Mouse (Mus musculus) kidney, postnatal 36 days (tissue): ENCODE data around the gene Leap2.
"Not testable (repeated sequence)": the region's sequence is repeated elsewhere in the genome, so short reads cannot be mapped to it uniquely, and the experiment has no call there.

Experiments
- DNase-seq, 2 experiments: peaks; one replicate each; pipeline ENCODE4 v3.0.0; 2021 to 2022; ENCODE audit warnings: mixed read lengths in 2 of 2

Leap2 gene

GRCm38 (mm10) chr11:53441921-53442320, 19.0 kb upstream of the Leap2 start:
- no peak for DNase-seq

GRCm38 (mm10) chr11:53436338-53436737, 13.4 kb upstream of the Leap2 start:
- DNase-seq, result no peak

GRCm38 (mm10) chr11:53435504-53435903, 12.5 kb upstream of the Leap2 start:
- DNase-seq, result no peak

GRCm38 (mm10) chr11:53433057-53433456, 10.1 kb upstream of the Leap2 start:
- DNase-seq, result no peak

- no peak for DNase-seq
These were observed 8.5 kb upstream of the Leap2 start for GRCm38 (mm10) chr11:53431347-53432056.

GRCm38 (mm10) chr11:53430670-53431346, 7.8 kb upstream of the Leap2 start, which contains the start of the genes Uqcrq and Gdf9:
Gene Uqcrq (minus strand): TSS chr11:53430831.
Gene Gdf9 (plus strand): TSS chr11:53431023.
- peak; percentile 100 for DNase-seq

DNA sequence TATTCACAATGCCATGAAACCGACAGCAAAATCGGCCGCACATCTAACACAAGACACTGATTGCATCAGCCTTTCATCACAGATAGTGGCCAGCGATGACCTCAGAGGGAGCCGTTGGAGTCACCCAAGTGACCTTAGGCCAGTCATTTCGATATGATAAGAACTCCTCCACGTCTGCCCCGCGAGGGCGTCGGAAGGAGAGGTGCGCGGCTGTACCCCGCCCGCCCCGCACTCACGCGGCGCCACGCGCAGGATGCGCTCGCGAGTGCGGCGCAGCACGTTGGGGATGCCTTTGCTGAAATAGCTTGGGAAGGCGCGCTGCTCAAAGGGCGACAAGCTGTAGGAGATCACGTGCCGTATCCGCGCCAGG, 7.3 kb upstream of the Leap2 start:
- no peak for DNase-seq

DNA sequence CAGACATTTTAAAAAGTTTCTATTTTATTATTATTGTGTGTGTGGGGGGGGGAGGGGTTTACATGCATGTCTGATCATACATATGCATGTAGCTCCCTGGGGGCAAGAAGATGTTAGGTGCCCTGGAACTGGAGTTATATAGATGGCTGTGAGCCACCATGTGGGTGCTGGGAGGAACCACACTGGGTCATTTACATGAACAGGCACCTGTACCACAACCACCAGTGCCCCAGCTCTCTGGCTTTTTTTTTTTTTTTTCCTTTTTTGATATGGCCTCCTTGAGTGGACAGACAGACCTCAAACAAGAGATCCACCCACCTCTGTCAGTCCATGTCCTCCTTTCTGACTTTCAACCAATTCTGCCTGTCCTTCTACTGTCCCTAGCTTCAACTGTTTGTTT, 6.2 kb upstream of the Leap2 start:
- no peak for DNase-seq

- no peak for DNase-seq
These were observed 5.7 kb upstream of the Leap2 start for GRCm38 (mm10) chr11:53428716-53429057.

DNA sequence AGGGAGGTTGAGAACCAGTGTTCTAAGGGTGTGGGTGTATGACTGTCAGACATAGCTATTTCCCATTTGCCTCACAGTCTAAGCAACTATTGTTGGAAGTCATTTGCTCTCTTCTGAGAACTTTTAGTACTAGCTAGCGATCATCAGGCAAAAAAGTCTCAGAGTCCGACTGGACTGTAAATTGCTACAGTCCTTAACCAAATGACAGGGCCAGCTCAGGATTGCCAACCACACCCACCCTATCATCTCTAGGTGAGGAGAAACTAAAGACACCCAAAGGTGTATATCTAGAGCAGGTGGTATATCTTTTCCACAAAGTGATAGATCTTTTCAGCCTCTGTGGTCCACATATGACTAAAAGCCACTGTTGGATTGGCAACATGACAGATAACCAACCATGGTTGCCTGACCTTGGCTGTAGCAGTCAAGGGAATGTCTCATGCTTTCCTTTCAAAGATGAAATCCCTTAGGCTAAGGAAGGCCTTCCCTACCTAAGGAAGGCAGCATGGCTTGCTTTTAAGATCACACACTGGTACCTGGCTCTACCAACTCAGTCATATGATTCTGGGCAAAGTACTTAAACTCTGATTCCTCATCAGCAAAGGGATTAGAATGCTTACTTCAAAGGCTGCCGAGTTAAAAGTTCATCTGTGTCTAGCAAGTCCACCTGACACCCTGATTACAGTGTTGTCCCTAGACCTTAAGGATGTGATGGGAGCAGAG, 5.2 kb upstream of the Leap2 start:
- DNase-seq, result peak in 1 of 2 experiments; percentile 30

DNA sequence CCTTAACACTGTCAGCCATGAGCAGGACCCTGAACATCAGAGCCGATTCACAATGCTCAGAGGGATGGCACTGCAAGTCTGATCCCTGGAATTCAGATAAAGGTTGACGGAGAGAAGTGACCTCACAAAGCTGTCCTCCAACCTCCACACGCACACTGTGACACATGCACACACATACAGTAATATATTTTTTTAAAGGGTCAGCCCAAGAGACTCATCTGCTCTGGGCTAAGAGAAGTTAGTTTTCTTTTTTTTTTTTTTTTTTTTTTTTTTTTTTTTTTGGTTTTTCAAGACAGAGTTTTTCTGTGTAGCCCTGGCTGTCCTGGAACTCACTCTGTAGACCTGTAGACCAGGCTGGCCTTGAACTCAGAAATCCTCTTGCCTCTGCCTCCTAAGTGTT, 3.9 kb upstream of the Leap2 start:
- DNase-seq, result not testable (repeated sequence)

DNA sequence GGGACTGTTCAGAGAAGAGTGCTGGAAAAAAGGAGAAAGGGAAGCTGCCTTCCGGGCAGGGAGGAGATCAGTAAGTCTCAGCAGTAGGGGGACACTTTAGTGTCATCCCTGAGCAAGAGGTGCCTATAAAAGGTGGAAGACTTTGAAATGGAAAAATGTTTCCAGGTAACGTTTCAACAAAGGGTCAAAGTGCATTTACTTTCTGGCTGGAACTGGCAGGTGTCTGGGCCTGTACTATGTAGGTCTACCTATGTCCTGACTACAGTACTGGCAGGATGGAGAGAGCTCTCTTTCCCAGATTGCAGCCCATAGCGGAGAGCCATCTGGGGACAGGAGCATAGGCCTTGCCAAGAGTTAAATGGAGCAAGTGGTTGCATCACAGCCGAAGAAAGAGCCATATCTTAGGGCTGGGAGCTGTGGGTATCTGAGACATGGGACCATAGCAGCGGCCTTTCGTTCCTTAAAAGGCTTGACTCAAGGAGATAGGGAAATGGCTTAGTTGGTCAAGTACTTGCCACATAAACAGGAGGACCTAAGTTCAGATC, 2.8 kb upstream of the Leap2 start:
- DNase-seq, result peak in 1 of 2 experiments; percentile 18

GRCm38 (mm10) chr11:53425251-53425650, 2.3 kb upstream of the Leap2 start:
- no peak for DNase-seq

DNA sequence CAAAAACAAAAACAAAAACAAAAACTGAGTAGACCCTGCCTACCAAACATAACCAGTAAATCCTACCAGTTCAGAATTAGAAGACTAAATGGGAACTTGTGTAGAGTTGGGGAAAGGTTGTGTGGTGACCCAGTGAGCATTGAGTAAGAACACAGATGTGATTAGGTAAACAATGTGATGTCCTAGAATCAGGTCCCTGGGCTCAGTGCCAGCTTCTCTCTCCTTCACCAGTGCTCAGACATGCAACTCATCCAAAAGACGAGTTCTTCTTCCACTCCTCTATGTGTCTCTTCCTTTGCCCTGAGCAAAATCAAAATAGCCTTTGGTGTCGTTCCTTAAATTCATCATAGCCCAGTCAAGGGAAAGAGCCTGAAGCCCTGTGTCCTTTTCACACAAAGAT, 1.9 kb upstream of the Leap2 start:
- DNase-seq, result peak; percentile 33 to 42

GRCm38 (mm10) chr11:53418048-53418447, 4.9 kb downstream of the Leap2 start:
- DNase-seq, result no peak

DNA sequence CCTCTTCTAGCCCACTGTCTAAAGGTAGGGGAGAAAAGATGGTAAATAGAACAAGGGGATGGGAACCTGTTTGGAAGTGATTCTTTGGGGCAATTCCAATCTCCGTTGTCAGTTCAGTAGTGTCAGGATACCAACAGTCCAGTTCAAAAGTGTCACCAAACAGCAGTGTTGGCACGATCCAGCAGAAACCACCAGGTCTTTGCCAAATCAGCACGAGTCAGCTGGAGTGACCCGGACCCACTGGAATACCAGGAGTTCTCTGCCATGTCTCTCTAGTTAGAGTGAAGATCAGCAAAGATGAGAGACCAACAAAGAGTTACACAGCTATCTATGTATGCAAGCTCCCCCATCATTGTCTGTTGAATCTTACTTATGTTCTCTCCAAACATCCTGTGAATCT, 9.1 kb downstream of the Leap2 start:
- DNase-seq, result no peak

DNA sequence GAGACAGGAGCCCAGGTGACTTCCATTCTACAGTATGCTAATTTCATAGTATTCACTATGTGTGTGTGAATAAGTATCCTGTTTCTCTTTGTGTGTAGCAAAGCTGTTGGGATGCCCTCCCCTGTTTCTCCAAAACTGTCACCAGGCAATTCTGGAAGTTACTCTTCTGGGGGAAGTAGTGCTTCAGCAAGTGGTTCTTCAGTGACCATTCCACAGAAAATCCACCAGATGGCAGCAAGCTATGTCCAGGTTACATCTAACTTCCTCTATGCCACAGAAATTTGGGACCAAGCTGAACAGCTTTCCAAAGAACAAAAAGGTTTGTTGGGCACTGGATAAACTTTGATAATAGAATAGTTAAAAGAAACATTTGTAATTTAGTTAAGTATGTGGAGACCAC, 11.2 kb downstream of the Leap2 start:
- peak in 1 of 2 experiments; percentile 33 for DNase-seq

DNA sequence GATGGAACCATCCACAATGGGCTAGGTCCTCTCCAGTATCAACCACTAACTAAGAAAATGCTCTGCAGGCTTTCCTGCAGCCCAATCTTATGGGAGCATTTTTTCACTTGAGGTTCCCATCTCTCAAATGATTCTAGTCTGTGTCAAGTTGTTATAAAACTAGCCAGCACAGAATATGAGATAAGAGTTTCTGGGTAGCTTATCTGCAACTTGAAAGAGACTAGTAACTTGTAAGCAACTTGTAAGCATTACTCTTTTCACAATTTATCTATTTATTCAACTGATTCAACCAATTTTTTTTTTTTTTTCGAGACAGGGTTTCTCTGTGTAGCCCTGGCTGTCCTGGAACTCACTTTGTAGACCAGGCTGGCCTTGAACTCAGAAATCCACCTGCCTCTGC, 19.3 kb downstream of the Leap2 start:
- DNase-seq, result no peak

GRCm38 (mm10) chr11:53393856-53394255, 29.1 kb downstream of the Leap2 start:
- DNase-seq, result no peak

- no peak for DNase-seq
These were observed 39.1 kb downstream of the Leap2 start for GRCm38 (mm10) chr11:53383758-53384428.

DNA sequence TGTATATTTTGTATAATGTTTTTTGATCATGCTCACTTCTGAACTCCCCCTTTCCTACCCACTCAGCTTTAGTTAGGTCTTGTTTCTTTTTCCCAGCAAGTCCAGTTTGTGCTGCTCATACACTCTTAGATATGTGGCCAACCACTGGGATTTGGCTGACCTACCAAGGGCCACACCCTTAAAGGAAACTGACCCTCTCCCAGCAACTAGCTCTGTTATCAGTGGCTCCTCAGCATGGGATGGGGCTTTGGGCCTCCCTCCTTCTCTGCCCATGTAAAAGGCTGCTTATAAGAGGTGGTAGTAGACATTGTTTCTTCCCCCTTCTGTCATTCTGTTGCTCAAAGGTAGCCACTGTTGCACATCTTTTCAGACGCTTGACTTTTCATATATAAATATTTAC, 44.1 kb downstream of the Leap2 start:
- DNase-seq, result no peak
